Mouse (Mus musculus) urinary bladder, postnatal 4 days (tissue): ENCODE data around the gene Gm21797.
"Not testable (repeated sequence)": the region's sequence is repeated elsewhere in the genome, so short reads cannot be mapped to it uniquely, and the experiment has no call there.

Experiments used
- DNase-seq, 2 experiments: peaks; one replicate each; pipeline ENCODE4 v3.0.0; 2021 to 2022; ENCODE audit warnings: low spot score in 2 of 2

Gene Gm21797

DNA sequence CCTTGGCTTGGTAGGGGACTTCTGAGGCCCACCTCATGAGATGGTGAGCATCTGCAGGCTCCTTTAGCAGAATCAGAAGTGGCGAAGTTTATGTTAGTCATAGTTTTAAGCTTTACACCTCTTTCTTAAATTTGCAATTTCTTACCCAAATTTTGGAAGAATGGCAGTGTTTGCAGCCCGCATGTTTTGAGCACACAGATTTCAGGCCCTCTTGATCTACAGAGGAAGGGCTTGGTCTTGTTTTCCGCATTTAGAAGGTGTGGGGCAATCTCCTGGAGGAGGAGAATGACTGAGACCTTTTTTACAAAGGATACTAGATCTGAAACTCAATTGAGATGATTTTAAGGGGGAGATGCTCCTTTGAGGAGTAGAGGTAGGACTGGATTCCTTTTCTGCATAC, at the start of gene Gm21797:
Gene Gm21797, minus strand, starts transcription at position 101 of the 400 bp plus-strand sequence.
- DNase-seq = not testable (repeated sequence)

DNA sequence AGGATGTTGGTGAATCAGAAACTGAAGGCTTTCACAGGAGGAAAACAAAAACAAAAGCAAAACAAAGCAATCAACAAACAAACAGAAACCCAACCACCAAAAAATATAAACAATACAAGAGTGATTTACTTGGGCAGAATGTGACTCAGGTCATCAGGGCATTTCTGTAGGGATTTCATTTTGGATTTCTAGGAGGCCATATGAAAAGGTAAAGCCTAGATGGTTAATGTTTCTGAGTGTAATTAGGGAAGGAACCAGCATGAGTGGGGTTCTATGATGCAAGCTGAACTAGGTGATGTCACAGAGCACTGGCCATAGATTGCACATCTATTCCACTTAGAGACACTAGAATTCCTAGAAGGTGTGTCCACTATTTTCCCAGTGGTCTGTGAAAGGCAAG, 29.0 kb upstream of the Gm21797 start, which contains the start of gene Gm20795:
Gene Gm20795, plus strand, starts transcription at position 301 of the 400 bp plus-strand sequence.
- not testable (repeated sequence) for DNase-seq
